Mouse (Mus musculus): ENCODE measurements around the gene Bmx.

Gene Bmx

DNA sequence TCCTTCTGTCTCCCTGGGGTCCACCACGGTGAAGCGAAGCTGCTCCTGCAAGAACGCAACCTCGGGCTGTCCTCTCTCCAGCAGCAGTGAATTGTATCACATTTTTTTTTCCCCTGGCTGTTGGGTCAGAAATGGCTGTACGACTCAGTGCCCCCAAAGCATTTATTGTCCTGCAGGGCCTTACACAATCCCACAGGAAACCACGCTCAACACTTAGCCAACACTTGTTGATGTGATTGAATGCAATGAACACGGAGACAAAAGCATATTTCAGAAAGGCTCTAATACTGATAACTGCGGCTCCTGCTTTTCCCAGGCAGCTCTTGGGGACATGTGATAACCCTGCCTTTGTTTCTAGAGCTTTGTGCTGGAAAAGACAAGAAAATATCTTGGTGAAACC is at the start of gene Bmx:
TSS of gene Bmx (minus strand) at position 137 of the 400 bp plus-strand sequence.
- DNase-seq (ENCODE audit: low spot score in 2 of 2) = no peak

DNA sequence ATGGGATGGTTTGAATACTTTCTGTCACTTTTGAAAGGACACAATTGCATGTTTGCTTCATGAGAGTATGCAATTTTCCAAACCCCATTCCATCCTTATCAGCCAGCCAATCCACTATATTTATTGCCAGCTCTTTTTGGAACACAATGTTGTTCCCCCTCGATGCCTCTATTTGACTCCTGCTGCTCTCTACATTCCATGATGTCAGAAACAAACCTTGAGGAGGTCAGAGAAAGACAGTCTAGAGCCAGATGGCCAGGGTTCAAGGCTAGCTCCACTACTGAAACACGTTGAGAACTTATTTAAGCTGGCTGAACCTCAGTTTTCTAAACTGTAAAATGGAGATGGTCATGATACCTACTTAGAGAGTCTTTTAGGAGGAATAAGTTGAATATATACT is 48.3 kb upstream of the Bmx start:
- no peak for DNase-seq (ENCODE audit: low spot score in 2 of 2)

DNA sequence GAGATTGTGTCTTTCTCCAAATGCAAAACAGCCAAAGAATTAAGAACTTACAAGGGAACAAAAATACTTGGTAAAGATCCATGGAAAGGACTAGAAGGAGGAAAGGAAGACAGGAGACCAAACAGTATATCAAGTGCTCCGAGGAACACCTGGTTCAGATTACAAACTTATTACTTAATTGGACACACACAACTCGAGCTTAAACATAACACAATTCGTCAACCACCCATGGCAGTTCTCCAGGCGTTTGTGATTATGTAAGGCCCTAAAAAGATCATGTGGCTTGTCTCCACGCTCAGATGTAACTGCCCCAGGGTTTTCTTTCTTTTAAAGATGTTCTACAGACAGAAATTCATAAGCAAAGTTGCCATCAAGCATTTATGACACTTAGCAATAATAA is 33.2 kb upstream of the Bmx start:
- no peak for DNase-seq (ENCODE audit: low spot score in 2 of 2)

DNA sequence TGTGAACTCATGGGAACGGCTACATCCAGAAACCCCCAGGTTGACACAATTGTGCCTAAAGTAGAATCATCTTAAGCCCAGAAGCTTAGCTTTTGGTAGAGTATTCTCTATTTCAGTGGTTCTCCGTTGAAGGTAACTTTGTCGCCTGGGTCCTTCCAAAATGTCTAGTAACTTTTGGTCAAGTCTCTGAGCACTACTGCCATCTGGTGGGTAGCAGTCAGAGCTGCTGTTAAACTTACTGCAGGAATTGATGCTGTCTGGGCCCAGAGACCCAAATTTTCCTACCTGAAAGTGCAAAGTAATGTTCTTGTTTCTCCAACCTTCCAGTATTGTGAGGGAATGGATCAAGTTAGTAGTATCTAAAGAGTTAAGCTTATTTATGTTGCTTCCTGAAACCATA is 29.1 kb upstream of the Bmx start:
- peak in 1 of 2 experiments; percentile 6 for DNase-seq (ENCODE audit: low spot score in 2 of 2)

DNA sequence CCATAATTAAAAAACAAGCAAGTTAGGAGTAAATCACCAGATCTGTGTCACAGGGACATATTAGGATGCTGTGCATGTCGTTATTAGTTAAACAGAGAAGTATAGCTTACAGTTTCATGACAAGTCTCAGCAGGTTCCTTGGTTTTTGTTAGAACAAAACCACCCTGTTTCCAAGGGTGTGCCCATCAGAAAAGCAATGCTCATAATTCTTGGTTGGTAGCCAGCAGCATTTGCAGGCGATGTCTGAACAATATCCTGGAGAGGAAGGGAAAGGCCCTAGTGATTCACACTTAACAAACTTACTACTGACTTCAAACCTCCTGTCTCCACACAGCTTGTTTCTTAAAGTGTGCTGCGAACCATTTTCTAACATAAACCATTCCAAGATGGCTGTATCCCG is 25.8 kb upstream of the Bmx start:
- DNase-seq (ENCODE audit: low spot score in 2 of 2) = no peak

DNA sequence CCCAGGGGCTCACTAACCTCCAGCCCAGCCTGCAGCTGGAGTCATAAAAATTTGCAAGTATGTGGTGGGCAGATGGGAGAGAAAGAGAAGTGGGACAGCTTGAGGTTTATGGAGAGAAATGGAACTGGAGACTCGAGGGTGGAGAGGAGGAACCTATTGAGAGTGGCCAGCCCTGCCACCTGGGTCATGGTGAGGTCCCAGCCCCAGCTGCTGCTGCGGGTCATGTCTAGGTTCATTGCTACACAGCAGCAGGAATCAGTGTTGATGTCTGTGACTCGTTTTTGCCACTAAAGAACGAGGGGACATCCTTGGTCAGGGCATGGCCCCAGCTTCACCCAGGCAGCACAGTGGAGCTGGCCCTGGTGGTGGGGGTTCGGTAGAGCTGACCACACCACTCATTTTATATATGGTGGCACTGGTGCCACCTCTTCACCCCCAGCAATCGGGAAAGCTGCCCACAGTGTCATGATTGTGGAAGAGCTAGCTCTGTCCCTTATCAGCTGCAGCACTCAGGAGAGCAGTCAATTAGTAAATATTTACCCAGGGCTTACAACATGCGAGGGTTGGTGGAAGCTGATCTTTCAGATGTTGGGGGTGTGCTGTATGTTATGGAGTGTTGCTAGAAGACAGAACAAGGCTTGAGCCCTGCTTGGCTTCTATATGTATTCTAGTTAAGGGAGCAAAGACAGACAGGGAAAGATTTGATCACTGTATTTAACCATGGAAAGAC is 23.1 kb upstream of the Bmx start:
- no peak for DNase-seq (ENCODE audit: low spot score in 2 of 2)

DNA sequence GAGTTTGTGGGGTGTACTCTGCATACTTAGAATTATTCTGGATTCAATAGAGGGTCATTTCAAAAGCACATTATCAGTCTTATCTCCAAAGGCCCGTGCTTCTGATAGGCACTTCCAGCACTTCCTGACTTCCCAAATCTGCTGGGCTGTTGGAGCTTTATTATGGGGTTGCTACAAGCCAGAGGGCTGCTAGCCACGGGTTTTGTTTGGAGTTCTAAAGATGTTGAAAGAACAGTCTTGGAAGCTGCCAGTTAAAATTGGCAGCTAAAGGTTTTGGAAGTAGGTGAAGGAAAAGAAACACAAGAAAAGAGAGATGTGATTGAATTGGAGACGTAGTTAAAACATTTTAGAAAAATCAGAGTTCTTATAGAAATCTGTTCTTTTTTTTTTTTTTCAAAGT is 17.5 kb upstream of the Bmx start:
- no peak for DNase-seq (ENCODE audit: low spot score in 2 of 2)

DNA sequence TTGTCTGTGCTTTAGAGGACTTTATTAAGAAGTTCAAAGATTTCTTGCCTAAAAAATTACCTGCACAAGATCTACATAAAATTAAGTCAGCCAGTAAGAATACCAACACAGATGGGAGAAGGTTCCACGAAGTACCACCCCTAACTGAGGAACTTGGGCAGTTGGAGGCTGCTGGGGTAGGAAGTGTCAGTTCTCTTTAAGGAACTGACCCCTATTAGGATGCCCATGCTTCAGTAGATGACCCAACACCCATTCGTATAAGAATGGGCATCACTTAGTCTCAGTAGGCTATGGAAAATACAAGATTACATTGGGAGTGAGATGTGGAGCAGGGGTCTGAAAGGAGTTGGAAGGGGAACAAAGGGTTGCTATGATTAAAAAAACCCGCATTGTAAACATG is 12.6 kb upstream of the Bmx start:
- no peak for DNase-seq (ENCODE audit: low spot score in 2 of 2)

DNA sequence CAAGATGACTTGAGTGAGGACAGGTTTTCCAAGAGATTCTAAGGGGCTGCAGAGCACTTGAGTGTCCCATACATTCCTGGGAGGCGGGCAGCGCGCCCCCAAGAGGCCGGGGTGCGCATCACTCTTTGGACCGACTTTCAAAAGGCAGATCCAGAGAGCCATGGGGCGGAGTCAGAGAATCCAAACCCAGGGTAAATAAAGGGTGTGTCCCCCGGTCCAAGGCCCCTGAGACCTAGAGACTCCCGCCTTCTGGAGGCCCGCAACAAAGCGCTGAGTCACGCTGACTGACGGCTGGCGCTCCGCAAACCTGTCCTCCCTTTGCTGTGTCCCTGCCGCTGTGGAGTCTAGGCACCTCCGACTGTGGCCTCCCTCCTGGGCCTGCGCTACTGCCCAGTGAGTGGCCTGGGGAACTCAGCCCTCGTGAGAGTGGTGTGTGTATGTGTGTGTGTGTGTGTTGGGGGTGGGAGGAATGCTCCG is 11.3 kb upstream of the Bmx start, which contains the start of gene Pir:
TSS of gene Pir (plus strand) at position 87 of the 477 bp plus-strand sequence.
- DNase-seq (ENCODE audit: low spot score in 2 of 2) = peak; percentile 42 to 64

DNA sequence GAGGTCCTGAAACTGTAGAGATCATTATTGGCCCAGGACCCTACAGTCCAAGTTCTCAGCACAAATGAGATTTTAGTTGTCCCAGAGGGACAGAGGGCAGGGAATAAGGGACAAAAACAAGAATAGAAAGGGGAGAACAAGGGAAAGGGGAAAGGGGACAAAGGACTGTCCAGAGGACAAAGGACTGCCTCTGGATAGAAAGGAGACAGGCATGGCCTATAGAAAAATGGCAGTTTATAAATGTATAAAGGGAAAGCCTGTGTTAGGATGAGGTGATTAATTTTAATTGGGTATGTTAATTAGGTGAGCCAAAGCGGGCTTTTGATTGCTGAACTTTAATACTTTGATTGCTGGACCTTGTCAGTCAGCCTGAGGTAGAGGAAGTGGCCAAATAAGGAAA is 6.9 kb upstream of the Bmx start:
- no peak for DNase-seq (ENCODE audit: low spot score in 2 of 2)

DNA sequence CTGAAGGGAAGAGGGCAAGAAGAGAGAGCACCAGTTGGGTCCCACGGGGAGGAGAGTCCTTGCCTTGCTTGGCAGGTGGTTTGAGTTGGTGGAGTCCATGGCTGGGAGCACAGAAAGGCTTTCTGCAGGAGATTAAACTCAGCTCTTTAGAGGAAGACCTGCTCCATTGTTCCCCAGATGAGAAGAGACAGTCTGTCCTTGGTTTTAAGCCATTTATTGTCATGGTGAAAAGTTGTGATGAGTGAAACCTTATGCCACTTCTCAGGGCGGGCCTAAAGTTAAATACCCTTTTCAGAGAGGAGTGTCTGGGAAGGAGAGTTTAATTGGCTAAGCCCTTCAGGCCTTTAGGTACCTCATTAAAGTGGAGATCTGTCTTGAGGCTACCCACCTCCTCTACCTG is 4.3 kb upstream of the Bmx start:
- DNase-seq (ENCODE audit: low spot score in 2 of 2) = no peak

DNA sequence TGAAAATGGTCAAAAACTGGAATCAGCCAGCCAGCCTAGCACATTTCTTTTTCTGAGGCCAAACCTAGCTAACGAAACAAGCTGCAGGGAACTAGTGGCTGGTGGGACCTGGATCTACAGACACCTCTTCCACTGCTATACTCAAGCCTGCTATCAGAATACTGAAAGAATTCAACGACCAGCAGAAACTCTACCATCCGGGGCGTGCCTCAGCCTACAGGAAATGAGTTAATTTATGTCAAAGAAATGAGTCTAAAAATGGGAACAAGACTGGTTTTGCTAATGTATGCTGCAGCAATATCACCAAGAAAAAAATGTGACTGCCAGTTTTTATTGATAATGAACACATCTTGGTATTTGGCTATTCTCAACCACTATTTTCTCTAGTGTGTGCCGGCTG is 669 bp upstream of the Bmx start:
- peak; percentile 15 to 36 for DNase-seq (ENCODE audit: low spot score in 2 of 2)

DNA sequence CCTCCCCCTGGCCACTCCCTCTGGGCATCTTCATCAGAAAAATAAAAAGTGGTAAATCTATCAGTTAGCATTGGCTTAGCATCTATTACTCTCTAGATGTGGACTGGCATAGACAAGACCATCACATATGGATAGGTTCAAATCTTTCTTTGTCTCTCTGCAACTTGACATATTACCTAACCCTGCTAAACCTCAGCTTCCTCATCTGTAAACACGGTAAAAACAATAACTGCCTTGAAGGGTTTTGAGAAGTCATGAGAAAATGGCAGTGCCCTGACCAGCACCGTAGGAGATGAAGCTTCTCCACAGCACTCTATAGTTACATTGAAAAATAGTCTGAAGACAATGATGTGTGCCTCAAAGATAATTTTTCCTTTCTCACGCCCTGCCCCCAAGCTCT is 1.5 kb downstream of the Bmx start:
- DNase-seq (ENCODE audit: low spot score in 2 of 2) = no peak

DNA sequence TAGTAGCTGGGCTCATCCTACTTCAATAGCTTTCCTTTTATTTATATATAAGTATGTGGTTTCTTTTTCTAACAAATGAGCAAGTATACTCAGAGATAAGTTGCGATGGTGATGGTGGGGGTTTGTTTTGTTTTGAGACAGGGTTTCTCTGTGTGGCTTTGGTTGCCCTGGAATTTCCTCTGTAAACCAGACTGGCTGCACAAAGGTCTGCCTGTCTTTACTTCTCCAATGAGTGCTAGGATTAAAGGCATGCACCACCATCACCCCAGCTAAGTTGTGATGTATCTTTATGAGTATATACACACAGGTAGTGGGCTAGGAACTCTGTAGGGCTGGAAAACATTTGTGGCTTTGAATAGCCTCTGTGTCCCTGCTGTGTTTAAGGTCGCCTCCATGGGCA is 11.3 kb downstream of the Bmx start:
- no peak for DNase-seq (ENCODE audit: low spot score in 2 of 2)

DNA sequence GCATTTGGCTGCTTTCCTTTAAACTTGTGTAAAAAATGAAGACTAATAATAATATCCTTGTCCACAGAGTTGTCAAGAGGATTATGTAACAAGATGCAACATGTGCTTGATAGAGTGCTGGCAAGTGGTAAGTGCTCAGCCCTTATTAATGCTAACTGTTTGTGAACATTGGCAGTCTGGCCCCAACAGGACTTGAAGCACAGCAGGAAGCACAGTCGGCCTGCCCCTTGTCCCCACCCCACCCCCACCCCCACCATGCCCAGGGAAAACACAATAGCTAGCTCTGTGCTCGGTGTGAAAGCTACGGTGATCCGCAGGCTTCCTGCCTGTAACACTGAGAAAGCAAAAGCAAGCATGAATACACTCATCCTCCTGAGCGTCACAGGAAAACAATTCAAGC is 12.3 kb downstream of the Bmx start:
- DNase-seq (ENCODE audit: low spot score in 2 of 2) = no peak

DNA sequence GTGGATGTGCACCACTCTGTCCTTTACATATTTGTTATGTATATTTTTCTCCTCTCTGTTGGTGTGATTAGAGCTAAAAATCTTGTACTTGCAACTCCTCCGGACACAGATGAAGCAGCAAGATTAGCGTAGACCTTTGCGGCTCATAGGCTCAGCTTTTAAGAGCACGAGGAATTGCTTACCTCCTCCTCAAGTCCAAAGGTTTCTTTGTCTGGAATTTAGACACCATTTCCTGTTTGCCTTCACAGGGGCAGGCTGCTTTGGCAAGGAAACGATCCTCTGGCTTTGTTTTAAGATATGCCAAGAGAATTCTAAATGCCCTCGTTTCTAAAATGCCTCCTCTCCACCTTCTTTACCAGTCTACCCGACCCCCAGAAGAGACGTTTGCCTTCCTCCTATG is 24.6 kb downstream of the Bmx start:
- no peak for DNase-seq (ENCODE audit: low spot score in 2 of 2)

DNA sequence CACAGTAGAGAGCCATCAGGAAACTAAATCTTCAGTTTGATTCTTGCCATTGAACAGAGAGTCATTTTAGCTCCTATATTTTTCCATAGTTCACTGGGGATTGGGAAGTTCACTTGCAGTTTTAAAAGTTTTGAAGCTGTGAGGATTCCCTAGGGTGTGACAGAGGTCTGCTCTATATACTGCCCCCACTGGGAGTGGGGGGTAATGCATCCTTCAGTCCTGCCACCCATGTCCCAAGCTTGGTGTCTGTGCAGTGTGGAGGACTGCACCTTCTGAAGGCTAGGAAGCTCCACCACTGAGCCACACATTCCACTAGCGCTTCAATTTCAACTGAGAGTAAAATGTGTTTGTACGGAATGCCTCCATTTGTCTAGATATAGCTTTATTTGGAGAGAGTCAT is 36.0 kb downstream of the Bmx start:
- DNase-seq (ENCODE audit: low spot score in 2 of 2) = peak in 1 of 2 experiments; percentile 3

DNA sequence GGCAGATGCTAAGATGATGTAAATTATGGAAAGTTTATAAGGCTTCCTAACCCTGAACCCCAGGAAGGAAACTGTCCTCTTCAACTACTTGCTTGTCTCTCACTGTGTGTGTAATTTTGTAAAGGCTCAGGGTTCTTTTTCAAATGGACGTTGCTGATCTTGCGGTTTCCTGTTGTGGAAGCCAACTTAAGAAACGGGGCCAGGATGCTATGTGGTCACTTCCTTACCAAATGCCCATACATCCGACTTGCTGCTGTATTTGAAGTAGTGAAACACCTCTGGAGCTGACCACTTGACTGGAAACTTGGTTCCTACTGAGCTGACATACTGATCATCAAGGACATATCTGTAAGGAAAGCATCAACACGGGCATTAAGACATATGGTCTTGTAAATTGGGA is 57.4 kb downstream of the Bmx start:
- DNase-seq (ENCODE audit: low spot score in 2 of 2) = no peak

DNA sequence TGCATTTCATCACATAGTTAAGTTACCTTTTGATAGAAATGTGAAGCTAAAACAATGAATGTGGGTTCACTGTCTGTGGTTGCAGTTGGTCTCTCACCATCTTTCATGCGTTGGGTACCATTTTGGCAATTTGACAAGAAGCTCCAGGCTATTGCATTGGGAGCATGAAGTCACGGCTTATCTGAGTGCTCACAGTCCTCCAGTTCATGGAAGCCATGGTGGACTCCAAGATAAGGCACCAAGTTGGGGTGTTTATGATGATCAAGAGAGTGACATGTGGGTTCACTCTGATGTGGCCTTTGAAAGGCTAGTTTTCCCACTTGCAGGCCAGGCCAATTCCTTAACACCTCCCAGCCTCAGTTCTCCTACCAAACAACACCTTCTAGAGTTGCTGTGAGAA is 60.3 kb downstream of the Bmx start:
- DNase-seq (ENCODE audit: low spot score in 2 of 2) = peak; percentile 2 to 46

DNA sequence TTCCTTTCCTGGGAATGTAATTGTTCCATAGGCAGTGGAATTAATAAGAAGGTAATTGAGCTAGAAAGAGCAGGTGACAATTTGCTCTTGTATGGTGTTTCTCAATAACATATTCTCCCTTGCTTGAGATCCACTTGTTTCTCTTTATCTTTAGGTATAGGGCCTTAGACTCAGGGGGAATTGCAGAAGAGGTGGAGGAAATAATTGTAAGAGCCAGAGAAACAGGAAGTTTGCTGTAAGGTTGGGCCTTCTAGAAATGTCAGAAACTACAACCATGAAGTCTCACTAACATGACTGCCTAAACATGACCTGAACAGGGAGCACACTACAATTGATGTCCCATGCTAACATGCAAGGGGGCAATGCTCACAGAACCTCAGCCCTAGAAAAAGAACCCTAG is 68.1 kb downstream of the Bmx start:
- no peak for DNase-seq (ENCODE audit: low spot score in 2 of 2)

DNA sequence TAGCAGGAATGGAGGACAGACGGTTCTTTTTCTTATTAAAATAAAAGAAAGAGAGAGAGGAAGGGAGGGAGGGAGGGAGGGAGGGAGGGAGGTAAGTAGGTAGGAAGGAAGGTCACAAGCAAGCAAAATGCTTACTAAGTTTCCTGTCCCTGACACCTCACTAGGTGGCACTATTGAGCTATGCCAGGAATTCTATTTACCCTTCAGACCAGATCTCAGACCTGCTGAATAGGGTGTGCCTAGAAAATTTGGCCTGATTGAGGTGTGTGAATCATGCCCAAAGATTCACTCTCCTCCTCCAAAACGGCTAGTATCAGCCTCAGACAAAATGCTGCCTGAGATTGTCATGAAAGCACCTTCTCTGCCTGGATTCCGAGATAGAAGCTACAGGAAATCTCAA is 74.1 kb downstream of the Bmx start:
- peak; percentile 8 to 31 for DNase-seq (ENCODE audit: low spot score in 2 of 2)

DNA sequence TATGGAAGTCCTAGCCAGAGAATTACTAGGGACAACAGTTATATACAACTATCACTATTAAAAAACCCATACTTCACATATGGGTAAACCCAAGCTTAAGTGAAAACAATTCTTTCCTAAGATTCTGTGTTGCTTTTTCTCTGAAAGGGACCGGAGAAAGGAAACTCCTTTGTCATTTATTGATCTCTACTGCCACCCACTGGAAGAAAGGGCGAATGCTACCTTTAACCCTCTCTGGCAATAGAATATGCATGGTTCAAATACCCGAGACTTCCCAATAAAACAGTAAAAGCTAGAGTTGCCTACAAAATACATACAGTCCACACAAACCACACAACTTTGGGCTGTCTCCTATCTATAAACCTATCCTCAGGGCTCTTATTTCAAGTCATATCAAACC is 78.2 kb downstream of the Bmx start:
- peak; percentile 5 to 33 for DNase-seq (ENCODE audit: low spot score in 2 of 2)

DNA sequence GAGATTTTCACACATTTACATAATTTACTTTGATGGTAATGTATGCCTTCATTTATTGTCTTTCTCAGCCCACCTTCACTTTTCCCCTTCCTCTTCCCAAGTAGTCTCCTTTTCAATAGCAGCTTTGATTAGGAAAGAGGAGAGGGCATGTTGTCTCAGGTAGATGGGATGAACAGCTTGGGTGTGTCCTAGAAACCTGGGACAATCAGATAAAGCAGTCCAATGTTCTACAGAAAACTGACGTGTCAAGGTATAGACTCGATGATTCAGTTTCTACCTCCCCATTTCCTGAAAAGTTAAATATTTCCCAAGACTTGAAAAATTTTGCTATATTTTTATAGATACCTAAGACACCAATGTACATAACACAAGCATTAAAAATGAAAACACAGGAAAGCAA is 79.1 kb downstream of the Bmx start:
- no peak for DNase-seq (ENCODE audit: low spot score in 2 of 2)

DNA sequence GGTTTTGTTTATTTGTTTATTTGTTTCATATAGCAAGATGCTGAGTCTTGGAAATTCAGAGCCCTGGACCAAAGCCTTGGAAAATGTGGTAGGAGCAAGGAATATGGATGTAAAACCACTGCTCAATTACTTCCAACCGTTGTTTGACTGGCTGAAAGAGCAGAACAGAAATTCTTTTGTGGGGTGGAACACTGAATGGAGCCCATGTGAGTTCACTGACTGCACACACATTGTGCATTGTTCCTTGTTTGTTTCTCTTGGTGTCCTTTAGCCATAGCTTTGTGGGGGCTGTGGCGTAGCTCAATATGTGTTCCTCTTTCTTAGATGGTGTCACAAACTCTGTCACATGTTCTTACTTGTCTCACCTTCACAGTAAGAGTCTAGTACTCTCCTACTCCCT is 82.2 kb downstream of the Bmx start:
- no peak for DNase-seq (ENCODE audit: low spot score in 2 of 2)

All from spleen, postnatal 36 days (tissue).